Mouse (Mus musculus) MEL (cell line): Measurements from ENCODE around the gene Veph1. TPM values are rescaled to one million over a fixed set of nuclear protein-coding genes. Genes with fewer than 3 reads are reported as not detected.

ENCODE experiments used
- DNase-seq: peaks from one replicate; pipeline ENCODE4 v3.0.0; 2011; ENCODE audit warnings: low read depth, low spot score
- H3K27ac ChIP-seq: 2 replicates; pipeline ENCODE4 v1.5.1; 2012; ENCODE audit warnings: low read depth, mild to moderate bottlenecking, control low read depth, low read length, moderate library complexity; ENCODE audit not compliant: control insufficient read depth
- H3K27me3 ChIP-seq, 2 experiments: fragments of 150-350 bp in 1 of 2; sonication (generic) in 1 of 2; 2 replicates each; pipeline ENCODE4 v1.6.1; 2012; ENCODE audit warnings: low read length in 2 of 2, mild to moderate bottlenecking in 2 of 2, improper control_type of control experiment in 1 of 2, moderate library complexity in 1 of 2; ENCODE audit not compliant: insufficient read depth in 2 of 2, control insufficient read depth in 1 of 2
- H3K36me3 ChIP-seq, 2 experiments: 2 replicates each; pipeline ENCODE4 v1.6.1; 2012 to 2014; ENCODE audit warnings: low read length in 2 of 2, improper control_type of control experiment in 1 of 2, inconsistent platforms in 1 of 2, mild to moderate bottlenecking in 1 of 2; ENCODE audit not compliant: insufficient read depth in 2 of 2, control insufficient read depth in 1 of 2
- H3K4me1 ChIP-seq, 2 experiments: fragments of 150-350 bp in 1 of 2; sonication (generic) in 1 of 2; 2 replicates each; pipeline ENCODE4 v1.6.1; 2012; ENCODE audit warnings: low read length in 2 of 2, improper control_type of control experiment in 1 of 2, mild to moderate bottlenecking in 1 of 2; ENCODE audit not compliant: insufficient read depth in 2 of 2, control insufficient read depth in 1 of 2
- H3K4me3 ChIP-seq, 2 experiments: fragments of 150-350 bp in 1 of 2; sonication (generic) in 1 of 2; 2 replicates each; pipeline ENCODE4 v1.5.1; 2012; ENCODE audit warnings: low read depth in 2 of 2, low read length in 2 of 2, mild to moderate bottlenecking in 2 of 2, moderate library complexity in 2 of 2, control low read depth in 1 of 2, improper control_type of control experiment in 1 of 2; ENCODE audit not compliant: control insufficient read depth in 1 of 2, insufficient read depth in 1 of 2
- H3K79me2 ChIP-seq: 2 replicates; pipeline ENCODE4 v1.6.1; 2012; ENCODE audit warnings: mild to moderate bottlenecking, low read length, moderate library complexity; ENCODE audit not compliant: control insufficient read depth, poor library complexity, insufficient read depth
- H3K9ac ChIP-seq: 2 replicates; pipeline ENCODE4 v1.6.1; 2012; ENCODE audit warnings: low read depth, mild to moderate bottlenecking, control low read depth, low read length, moderate library complexity; ENCODE audit not compliant: control insufficient read depth, poor library complexity, severe bottlenecking
- H3K9me3 ChIP-seq: fragments of 150-350 bp; sonication (generic); replicated peaks from 2 replicates; pipeline ENCODE4 v1.6.1; 2012; ENCODE audit warnings: mild to moderate bottlenecking, low read length, improper control_type of control experiment, moderate library complexity; ENCODE audit not compliant: insufficient read depth
- CHD2 ChIP-seq: IDR thresholded peaks from 2 replicates; pipeline ENCODE4 v1.6.1; 2011; ENCODE audit warnings: low read length, improper control_type of control experiment
- CTCF ChIP-seq, 3 experiments: IDR thresholded peaks in 2 of 3; conservative IDR thresholded peaks in 1 of 3; 2 replicates each; pipeline ENCODE4 v1.5.1; 2011 to 2012; ENCODE audit warnings: low read length in 3 of 3, low read depth in 2 of 3, mild to moderate bottlenecking in 2 of 3, improper control_type of control experiment in 1 of 3, inconsistent platforms in 1 of 3, mixed read lengths in 1 of 3, moderate library complexity in 1 of 3; ENCODE audit not compliant: control insufficient read depth in 1 of 3, insufficient read depth in 1 of 3, poor library complexity in 1 of 3, severe bottlenecking in 1 of 3
- EP300 ChIP-seq, 2 experiments: IDR thresholded peaks; 2 replicates each; pipeline ENCODE4 v1.6.1; 2011; ENCODE audit warnings: improper control_type of control experiment in 2 of 2, low read length in 2 of 2, low read depth in 1 of 2, mild to moderate bottlenecking in 1 of 2
- GABPA ChIP-seq: IDR thresholded peaks from 2 replicates; pipeline ENCODE4 v1.6.1; 2012; ENCODE audit warnings: low read depth, mild to moderate bottlenecking, inconsistent platforms, low read length, improper control_type of control experiment, moderate library complexity
- GATA1 ChIP-seq: IDR thresholded peaks from 2 replicates; pipeline ENCODE4 v1.6.1; 2011; ENCODE audit warnings: low read depth, low read length, improper control_type of control experiment
- HCFC1 ChIP-seq: IDR thresholded peaks from 2 replicates; pipeline ENCODE4 v1.6.1; 2012; ENCODE audit warnings: low read depth, mild to moderate bottlenecking, inconsistent platforms, low read length, improper control_type of control experiment, moderate library complexity
- MAFK ChIP-seq: IDR thresholded peaks from 2 replicates; pipeline ENCODE4 v1.6.1; 2011; ENCODE audit warnings: low read depth, mild to moderate bottlenecking, low read length, improper control_type of control experiment, borderline replicate concordance
- MAX ChIP-seq: IDR thresholded peaks from 2 replicates; pipeline ENCODE4 v1.6.1; 2011; ENCODE audit warnings: low read length, improper control_type of control experiment
- MXI1 ChIP-seq: IDR thresholded peaks from 2 replicates; pipeline ENCODE4 v1.6.1; 2011; ENCODE audit warnings: mild to moderate bottlenecking, low read depth, low read length, improper control_type of control experiment
- MYB ChIP-seq: IDR thresholded peaks from 2 replicates; pipeline ENCODE4 v1.6.1; 2011; ENCODE audit warnings: mild to moderate bottlenecking, low read depth, low read length, improper control_type of control experiment
- MYC ChIP-seq: IDR thresholded peaks from 2 replicates; pipeline ENCODE4 v1.6.1; 2011; ENCODE audit warnings: low read depth, mild to moderate bottlenecking, low read length, improper control_type of control experiment, moderate library complexity
- NELFE ChIP-seq: IDR thresholded peaks from 2 replicates; pipeline ENCODE4 v1.6.1; 2011; ENCODE audit warnings: low read depth, low read length, improper control_type of control experiment
- POLR2A ChIP-seq, 2 experiments: IDR thresholded peaks; 2 replicates each; pipeline ENCODE4 v1.6.1; 2011 to 2012; ENCODE audit warnings: low read length in 2 of 2, mild to moderate bottlenecking in 2 of 2, control low read depth in 1 of 2, improper control_type of control experiment in 1 of 2, low read depth in 1 of 2, moderate library complexity in 1 of 2; ENCODE audit not compliant: control insufficient read depth in 1 of 2, insufficient read depth in 1 of 2, poor library complexity in 1 of 2
- POLR2AphosphoS2 ChIP-seq: IDR thresholded peaks from 2 replicates; pipeline ENCODE4 v1.6.1; 2011; ENCODE audit warnings: low read length, improper control_type of control experiment
- SIN3A ChIP-seq: IDR thresholded peaks from 2 replicates; pipeline ENCODE4 v1.6.1; 2012; ENCODE audit warnings: low read length, improper control_type of control experiment, inconsistent platforms
- SMC3 ChIP-seq: IDR thresholded peaks from 2 replicates; pipeline ENCODE4 v1.6.1; 2011; ENCODE audit warnings: low read depth, low read length, improper control_type of control experiment
- TAL1 ChIP-seq: IDR thresholded peaks from 2 replicates; pipeline ENCODE4 v1.6.1; 2012; ENCODE audit warnings: mild to moderate bottlenecking, inconsistent platforms, low read length, moderate library complexity, mixed read lengths
- TBP ChIP-seq: IDR thresholded peaks from 2 replicates; pipeline ENCODE4 v1.8.0; 2011; ENCODE audit warnings: low read depth, low read length, improper control_type of control experiment
- TCF12 ChIP-seq: IDR thresholded peaks from 2 replicates; pipeline ENCODE4 v1.6.1; 2014; ENCODE audit warnings: low read depth, mild to moderate bottlenecking, inconsistent platforms, low read length, improper control_type of control experiment, moderate library complexity
- UBTF ChIP-seq: IDR thresholded peaks from 2 replicates; pipeline ENCODE4 v1.6.1; 2012; ENCODE audit warnings: low read depth, mild to moderate bottlenecking, inconsistent platforms, low read length, improper control_type of control experiment, moderate library complexity, borderline replicate concordance; ENCODE audit not compliant: insufficient read depth
- USF1 ChIP-seq: IDR thresholded peaks from 2 replicates; pipeline ENCODE4 v1.6.1; 2014; ENCODE audit warnings: low read depth, mild to moderate bottlenecking, inconsistent platforms, low read length, improper control_type of control experiment, moderate library complexity
- USF2 ChIP-seq, 2 experiments: IDR thresholded peaks; 2 replicates each; pipeline ENCODE4 v1.6.1; 2011 to 2012; ENCODE audit warnings: improper control_type of control experiment in 2 of 2, low read length in 2 of 2, borderline replicate concordance in 1 of 2, inconsistent platforms in 1 of 2, low read depth in 1 of 2, mild to moderate bottlenecking in 1 of 2; ENCODE audit not compliant: insufficient read depth in 1 of 2
- ZC3H11A ChIP-seq: IDR thresholded peaks from 2 replicates; pipeline ENCODE4 v1.6.1; 2012; ENCODE audit warnings: low read depth, mild to moderate bottlenecking, inconsistent platforms, low read length, improper control_type of control experiment
- ZNF384 ChIP-seq: IDR thresholded peaks from 2 replicates; pipeline ENCODE4 v1.6.1; 2012; ENCODE audit warnings: low read depth, mild to moderate bottlenecking, inconsistent platforms, low read length, improper control_type of control experiment
- polyA plus RNA-seq, 2 experiments: library from polyadenylated mRNA; stranded (reverse) in 1 of 2; unstranded in 1 of 2; fragments of >175 nt in 1 of 2; fragments of >200 nt in 1 of 2; gene quantifications; 2 replicates each; pipeline versions ENCODE4 v1.2.1 to v1.2.4; 2012; ENCODE audit warnings: low replicate concordance in 2 of 2, low read depth in 1 of 2; ENCODE audit not compliant: insufficient read length in 2 of 2, insufficient read depth in 1 of 2, missing spikeins in 1 of 2
- total RNA-seq: library from RNA; depleted of rRNA; stranded (reverse); fragments of 300-350 nt; gene quantifications from 2 replicates; pipeline ENCODE4 v1.2.3, GENCODE M21; 2012

Veph1 gene
- total and polyA plus RNA-seq, 3 experiments = 0.01 TPM; not detected in 2

- TF ChIP-seq GATA1 (no peak), ZNF384 (no peak), MXI1 (no peak), USF1 (no peak), USF2 (IDR thresholded peaks at IDR 0.05; ENCODE audit: borderline replicate concordance in 1 of 2, insufficient read depth in 1 of 2, low read depth in 1 of 2, low read length in 2 of 2) (no peak), GABPA (no peak), NELFE (no peak), CTCF (IDR thresholded peaks at IDR 0.05 in 2 of 3, conservative IDR thresholded peaks at IDR 0.05 in 1 of 3; ENCODE audit: control insufficient read depth in 1 of 3, insufficient read depth in 1 of 3, low read depth in 2 of 3, low read length in 3 of 3, poor library complexity in 1 of 3, severe bottlenecking in 1 of 3) (no peak), MYB (no peak)
- Histone ChIP-seq H3K36me3 (no peaks in the 10 kb centered on the region), H3K79me2 (no peaks in the 10 kb centered on the region)
These were observed 126.6 kb downstream of the Veph1 start for GRCm38 (mm10) chr3:66169873-66170538.

GRCm38 (mm10) chr3:66166606-66167290 lies 129.9 kb downstream of the Veph1 start:
- DNase-seq = no peak
- H3K4me1 ChIP-seq = no peaks in the 10 kb centered on the region
- no peaks in the 10 kb centered on the region for H3K9me3 ChIP-seq
- no peak overlapping the region for H3K9ac ChIP-seq
- no peaks in the 10 kb centered on the region for H3K36me3 ChIP-seq
- H3K27ac ChIP-seq = no peak overlapping the region
- H3K27me3 ChIP-seq = no peaks in the 10 kb centered on the region; a peak in 2 of 4 replicates
- H3K79me2 ChIP-seq = no peaks in the 10 kb centered on the region
- H3K4me3 ChIP-seq = no peak overlapping the region
- TF ChIP-seq POLR2AphosphoS2 (no peak), TBP (no peak), SMC3 (no peak), EP300 (IDR thresholded peaks at IDR 0.05; ENCODE audit: low read depth in 1 of 2, low read length in 2 of 2) (no peak), TAL1 (no peak), MYC (no peak), SIN3A (no peak), TCF12 (no peak), CHD2 (no peak), HCFC1 (no peak), GABPA (no peak), POLR2A (IDR thresholded peaks at IDR 0.05; ENCODE audit: control insufficient read depth in 1 of 2, insufficient read depth in 1 of 2, low read depth in 1 of 2, low read length in 2 of 2, poor library complexity in 1 of 2) (no peak), UBTF (no peak), MAX (no peak), ZC3H11A (no peak), MAFK (no peak)

More at GRCm38 (mm10) chr3:66169873-66170538, 126.6 kb downstream of the Veph1 start:
- no peak for DNase-seq
- H3K27ac ChIP-seq = no peak overlapping the region
- no peaks in the 10 kb centered on the region for H3K4me1 ChIP-seq
- H3K4me3 ChIP-seq = no peak overlapping the region
- no peaks in the 10 kb centered on the region for H3K9me3 ChIP-seq
- no peaks in the 10 kb centered on the region; a peak in 1 of 4 replicates for H3K27me3 ChIP-seq
- H3K9ac ChIP-seq = no peak overlapping the region
